Mouse (Mus musculus): Measurements from ENCODE around the gene Sdsl. TPM values are rescaled to one million over a fixed set of nuclear protein-coding genes. Genes with fewer than 3 reads are reported as not detected.

The Sdsl gene
- polyA plus RNA-seq, 1 experiment from 2014 or later = 8.2 TPM

DNA sequence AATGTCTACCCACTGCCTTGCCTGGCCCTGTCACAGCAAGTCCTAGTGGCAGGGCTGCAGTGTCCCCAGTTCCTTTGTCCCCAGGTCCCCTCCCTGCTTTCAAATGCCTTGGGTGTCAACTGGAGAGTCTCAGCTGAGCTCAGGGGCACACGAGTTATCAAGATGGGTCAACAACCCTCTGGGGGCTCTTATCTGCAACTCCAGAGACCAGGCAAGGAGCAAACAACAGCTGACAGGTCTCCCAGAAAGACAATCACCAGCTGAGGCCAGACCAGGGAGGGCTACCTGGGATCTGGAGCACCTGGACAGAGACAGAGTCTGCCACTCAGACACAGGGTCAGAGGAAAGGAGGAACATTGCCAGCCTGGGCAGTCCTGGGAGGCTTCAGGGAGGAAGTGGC is 16.4 kb downstream of the Sdsl start:
- H3K27me3 ChIP-seq (ENCODE audit: control insufficient read depth, insufficient read depth, low read depth, low read length) = peaks cover 13% of the 10 kb centered on the region
- ATAC-seq (ENCODE audit: low read depth) = no peak

DNA sequence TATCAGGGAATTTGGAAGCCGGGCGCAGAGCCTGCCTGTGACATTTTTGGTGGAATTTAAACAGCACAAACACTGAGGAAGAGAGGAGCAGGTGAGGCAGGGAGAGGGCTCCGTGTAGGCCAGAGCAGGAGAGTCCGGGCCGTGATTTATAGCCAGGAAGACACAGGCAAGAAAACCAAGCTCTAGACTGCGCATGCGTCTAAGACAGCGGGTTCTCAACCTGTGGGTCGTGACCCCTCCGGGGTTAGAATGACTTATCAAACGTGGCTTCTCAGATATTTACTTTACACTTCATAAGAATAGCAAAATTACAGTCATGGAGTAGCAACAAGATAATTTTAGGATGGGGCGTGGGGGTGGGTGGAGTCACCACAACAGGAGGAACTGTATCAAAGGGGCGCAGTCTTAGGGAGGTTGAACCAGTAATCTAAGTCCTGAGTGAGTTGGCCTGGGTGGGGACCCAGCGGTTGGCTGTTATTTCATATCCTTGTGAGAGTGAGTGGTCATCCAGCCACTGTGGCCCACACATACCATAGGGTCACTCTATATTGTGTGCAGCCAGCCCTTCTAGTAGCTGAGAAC is 17.8 kb downstream of the Sdsl start:
- Histone ChIP-seq H3K9ac (ENCODE audit: low read depth, low read length) (no peak overlapping the region), H3K9me3 (replicated peaks; ENCODE audit: control insufficient read depth, low read length) (no peaks in the 10 kb centered on the region), H3K4me2 (ENCODE audit: low read depth, low read length) (no peak overlapping the region), H3K4me3 (ENCODE audit: low read depth, low read length) (no peak overlapping the region), H3K4me1 (ENCODE audit: control insufficient read depth, low read depth, low read length) (no peaks in the 10 kb centered on the region), H3K27ac (ENCODE audit: low read length) (no peak overlapping the region), H3K36me3 (ENCODE audit: control insufficient read depth, insufficient read depth) (no peaks in the 10 kb centered on the region), H3K27me3 (ENCODE audit: control insufficient read depth, insufficient read depth, low read depth, low read length) (peaks cover 12% of the 10 kb centered on the region)
- ATAC-seq (ENCODE audit: low read depth) = no peak
- 42% methylated on average over 14 of the region's 14 CpGs for WGBS (ENCODE audit: insufficient replicate concordance)

More for the DNA sequence above, 16.4 kb downstream of the Sdsl start:
- Histone ChIP-seq H3K27ac (ENCODE audit: low read length) (no peak overlapping the region), H3K9ac (ENCODE audit: low read depth, low read length) (no peak overlapping the region), H3K4me3 (ENCODE audit: low read depth, low read length) (no peak overlapping the region), H3K4me1 (ENCODE audit: control insufficient read depth, low read depth, low read length) (no peaks in the 10 kb centered on the region), H3K9me3 (replicated peaks; ENCODE audit: control insufficient read depth, low read length) (no peaks in the 10 kb centered on the region), H3K36me3 (ENCODE audit: control insufficient read depth, insufficient read depth) (no peaks in the 10 kb centered on the region), H3K4me2 (ENCODE audit: low read depth, low read length) (no peak overlapping the region)
- WGBS (ENCODE audit: insufficient replicate concordance) = 3% methylated on average over 1 of the region's 1 CpGs

DNA sequence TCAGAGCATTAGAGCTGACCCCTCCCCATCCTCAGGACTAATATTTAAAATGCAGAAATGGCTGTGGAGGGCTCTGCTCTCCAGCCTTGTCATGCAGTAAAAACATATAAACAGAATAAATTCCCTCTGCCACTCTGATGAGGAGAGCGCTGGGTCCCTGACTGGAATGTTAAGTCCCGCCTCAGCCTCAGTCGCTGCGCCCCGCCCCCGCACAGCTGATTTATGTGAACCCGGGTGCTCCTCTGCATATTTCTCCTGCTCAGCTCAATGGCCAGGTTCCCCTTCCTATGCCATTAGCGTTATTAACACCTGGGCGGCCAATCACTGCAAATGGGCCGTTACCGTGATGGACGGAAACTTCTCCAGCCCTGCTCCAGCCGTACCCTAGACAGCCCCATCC is 25.3 kb downstream of the Sdsl start:
- H3K4me3 ChIP-seq (ENCODE audit: low read depth, low read length) = no peak overlapping the region
- no peak for ATAC-seq (ENCODE audit: low read depth)
- H3K27ac ChIP-seq (ENCODE audit: low read length) = no peak overlapping the region
- WGBS (ENCODE audit: insufficient replicate concordance) = 32% methylated on average over 13 of the region's 13 CpGs
- no peaks in the 10 kb centered on the region for H3K36me3 ChIP-seq (ENCODE audit: control insufficient read depth, insufficient read depth)
- H3K27me3 ChIP-seq (ENCODE audit: control insufficient read depth, insufficient read depth, low read depth, low read length) = peaks cover 16% of the 10 kb centered on the region
- no peaks in the 10 kb centered on the region for H3K4me1 ChIP-seq (ENCODE audit: control insufficient read depth, low read depth, low read length)
- H3K4me2 ChIP-seq (ENCODE audit: low read depth, low read length) = no peak overlapping the region
- H3K9me3 ChIP-seq (replicated peaks; ENCODE audit: control insufficient read depth, low read length) = no peaks in the 10 kb centered on the region
- no peak overlapping the region for H3K9ac ChIP-seq (ENCODE audit: low read depth, low read length)

DNA sequence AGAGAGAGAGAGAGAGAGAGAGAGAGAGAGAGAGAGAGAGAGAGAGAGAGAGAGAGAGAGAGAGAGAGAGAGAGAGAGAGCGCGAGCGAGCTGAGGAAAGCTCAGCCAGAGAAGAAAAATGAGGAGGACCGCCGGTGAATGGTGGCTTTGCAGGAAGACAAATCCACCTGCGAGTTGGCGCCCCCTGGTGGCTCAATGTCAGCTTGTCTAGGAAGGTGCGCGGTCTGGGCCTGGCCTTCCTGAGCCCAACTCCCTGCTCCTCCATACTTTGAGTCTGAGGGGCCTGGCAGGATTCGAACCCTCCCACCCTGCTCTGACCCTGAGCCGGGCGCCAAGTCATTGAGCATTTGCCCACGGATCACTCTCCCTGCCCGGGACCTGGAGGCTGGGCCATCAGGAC is 31.9 kb downstream of the Sdsl start:
- H3K4me3 ChIP-seq (ENCODE audit: low read depth, low read length) = no peak overlapping the region
- ATAC-seq (ENCODE audit: low read depth) = no peak
- 5% methylated on average over 14 of the region's 14 CpGs for WGBS (ENCODE audit: insufficient replicate concordance)

DNA sequence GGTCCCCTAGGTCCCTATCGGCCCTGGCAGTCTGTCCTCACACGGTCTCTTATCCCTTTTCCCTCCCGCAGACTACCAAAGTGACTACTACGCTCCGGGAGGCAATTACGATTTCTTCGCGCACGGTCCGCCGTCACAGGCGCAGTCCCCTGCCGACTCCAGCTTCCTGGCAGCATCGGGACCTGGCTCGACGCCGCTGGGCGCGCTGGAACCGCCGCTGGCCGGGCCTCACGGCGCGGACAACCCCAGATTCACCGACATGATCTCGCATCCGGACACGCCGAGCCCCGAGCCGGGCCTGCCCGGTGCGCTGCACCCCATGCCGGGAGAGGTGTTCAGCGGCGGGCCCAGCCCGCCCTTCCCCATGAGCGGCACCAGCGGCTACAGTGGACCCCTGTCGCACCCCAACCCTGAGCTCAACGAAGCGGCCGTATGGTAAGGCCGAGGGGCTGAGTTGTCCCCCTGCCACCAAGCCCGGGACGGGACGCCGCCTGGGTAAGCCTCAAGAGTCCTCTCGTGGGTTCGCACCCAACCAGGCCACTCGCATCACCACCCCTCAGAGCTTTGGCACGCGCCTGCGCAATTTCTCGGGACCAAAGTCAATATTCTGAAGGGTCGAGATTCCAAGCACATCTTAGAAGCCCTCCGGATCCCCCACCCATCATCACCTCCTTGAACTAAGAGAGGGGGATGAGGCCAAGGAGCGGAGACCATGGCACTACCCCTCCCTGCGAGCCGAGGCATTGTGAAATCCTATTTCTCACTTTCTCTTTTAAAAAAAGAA is 32.5 kb downstream of the Sdsl start:
- H3K4me1 ChIP-seq (ENCODE audit: control insufficient read depth, low read depth, low read length) = no peaks in the 10 kb centered on the region; the same call in 1 of the 2 replicates
- peak overlapping the region; percentile 27; the same call in 1 of the 2 replicates for H3K4me2 ChIP-seq (ENCODE audit: low read depth, low read length)
- no peak overlapping the region for H3K27ac ChIP-seq (ENCODE audit: low read length)
- WGBS (ENCODE audit: insufficient replicate concordance) = 2% methylated on average over 61 of the region's 61 CpGs
- H3K4me3 ChIP-seq (ENCODE audit: low read depth, low read length) = no peak overlapping the region
- H3K9me3 ChIP-seq (replicated peaks; ENCODE audit: control insufficient read depth, low read length) = no peaks in the 10 kb centered on the region
- no peak for ATAC-seq (ENCODE audit: low read depth)
- H3K27me3 ChIP-seq (ENCODE audit: control insufficient read depth, insufficient read depth, low read depth, low read length) = peaks cover 67% of the 10 kb centered on the region
- no peak overlapping the region for H3K9ac ChIP-seq (ENCODE audit: low read depth, low read length)
- H3K36me3 ChIP-seq (ENCODE audit: control insufficient read depth, insufficient read depth) = no peaks in the 10 kb centered on the region

More for the DNA sequence above, 31.9 kb downstream of the Sdsl start:
- Histone ChIP-seq H3K9me3 (replicated peaks; ENCODE audit: control insufficient read depth, low read length) (no peaks in the 10 kb centered on the region), H3K27me3 (ENCODE audit: control insufficient read depth, insufficient read depth, low read depth, low read length) (peaks cover 65% of the 10 kb centered on the region), H3K36me3 (ENCODE audit: control insufficient read depth, insufficient read depth) (no peaks in the 10 kb centered on the region), H3K9ac (ENCODE audit: low read depth, low read length) (no peak overlapping the region), H3K4me2 (ENCODE audit: low read depth, low read length) (peak overlapping the region; percentile 27; the same call in 1 of the 2 replicates), H3K27ac (ENCODE audit: low read length) (no peak overlapping the region), H3K4me1 (ENCODE audit: control insufficient read depth, low read depth, low read length) (no peaks in the 10 kb centered on the region; the same call in 1 of the 2 replicates)

DNA sequence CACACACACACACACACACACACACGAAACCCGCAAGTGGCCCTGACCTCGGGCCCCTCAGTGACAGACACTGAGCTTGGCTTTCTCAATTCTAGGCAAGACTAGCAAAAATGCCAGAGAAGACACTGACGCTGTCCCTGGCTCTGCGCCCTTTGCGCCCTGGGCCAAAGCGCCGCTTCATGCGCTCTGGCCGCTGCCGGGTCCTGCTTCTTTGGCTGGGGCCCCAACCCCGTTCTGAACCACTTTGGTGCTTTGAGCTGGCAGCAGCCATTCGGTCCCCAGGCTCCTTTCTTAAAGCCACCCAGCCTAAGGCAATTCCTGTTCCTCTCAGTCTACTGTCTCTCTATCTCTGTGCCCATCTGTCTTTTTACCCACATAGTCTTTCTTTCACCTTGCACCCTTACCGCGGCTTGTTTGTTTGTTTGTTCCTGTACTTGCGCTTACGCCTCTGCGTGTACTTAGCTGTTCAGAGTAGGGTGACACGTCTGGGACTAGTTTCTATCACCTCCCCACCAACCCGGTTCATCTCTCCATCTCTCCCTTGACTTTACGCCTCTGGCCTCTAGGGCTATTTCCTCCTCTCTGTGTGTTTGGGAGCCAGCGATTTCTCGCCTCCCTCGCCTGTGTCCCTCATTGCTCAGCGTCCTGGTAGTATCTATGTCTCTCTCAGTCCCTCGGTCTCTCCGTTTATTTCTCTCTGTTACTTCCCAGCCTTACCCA is 33.5 kb downstream of the Sdsl start:
- 2% methylated on average over 27 of the region's 27 CpGs for WGBS (ENCODE audit: insufficient replicate concordance)
- ATAC-seq (ENCODE audit: low read depth) = no peak
- no peak overlapping the region for H3K27ac ChIP-seq (ENCODE audit: low read length)
- no peak overlapping the region for H3K4me2 ChIP-seq (ENCODE audit: low read depth, low read length)
- H3K9ac ChIP-seq (ENCODE audit: low read depth, low read length) = no peak overlapping the region
- peaks cover 71% of the 10 kb centered on the region for H3K27me3 ChIP-seq (ENCODE audit: control insufficient read depth, insufficient read depth, low read depth, low read length)
- no peak overlapping the region for H3K4me3 ChIP-seq (ENCODE audit: low read depth, low read length)
- H3K9me3 ChIP-seq (replicated peaks; ENCODE audit: control insufficient read depth, low read length) = no peaks in the 10 kb centered on the region
- H3K36me3 ChIP-seq (ENCODE audit: control insufficient read depth, insufficient read depth) = no peaks in the 10 kb centered on the region
- H3K4me1 ChIP-seq (ENCODE audit: control insufficient read depth, low read depth, low read length) = no peaks in the 10 kb centered on the region; the same call in 1 of the 2 replicates

DNA sequence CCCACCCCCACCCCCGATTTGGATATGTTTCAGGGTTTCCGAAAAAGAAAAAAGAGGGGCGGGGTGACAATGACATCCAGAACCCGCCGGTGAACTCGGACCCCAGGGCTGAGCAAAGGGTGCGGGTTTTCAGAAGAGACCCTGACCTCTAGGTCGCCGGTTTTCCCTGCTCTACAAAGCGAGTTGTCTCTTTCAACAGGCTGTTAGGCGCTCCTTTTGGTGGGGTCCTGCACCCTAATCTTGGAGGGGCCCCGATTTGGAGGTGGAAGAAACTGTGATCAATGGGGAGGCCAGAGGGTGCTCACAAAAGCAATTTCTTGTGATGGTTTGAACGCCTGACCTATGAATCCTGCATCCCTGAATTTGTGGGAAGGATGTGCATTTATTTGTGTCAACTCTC is 34.1 kb downstream of the Sdsl start:
- H3K9ac ChIP-seq (ENCODE audit: low read depth, low read length) = no peak overlapping the region
- H3K4me2 ChIP-seq (ENCODE audit: low read depth, low read length) = no peak overlapping the region
- WGBS (ENCODE audit: insufficient replicate concordance) = 2% methylated on average over 13 of the region's 13 CpGs
- peaks cover 78% of the 10 kb centered on the region for H3K27me3 ChIP-seq (ENCODE audit: control insufficient read depth, insufficient read depth, low read depth, low read length)
- no peaks in the 10 kb centered on the region for H3K36me3 ChIP-seq (ENCODE audit: control insufficient read depth, insufficient read depth)
- no peak overlapping the region for H3K4me3 ChIP-seq (ENCODE audit: low read depth, low read length)
- no peaks in the 10 kb centered on the region for H3K9me3 ChIP-seq (replicated peaks; ENCODE audit: control insufficient read depth, low read length)
- no peak overlapping the region for H3K27ac ChIP-seq (ENCODE audit: low read length)
- no peak for ATAC-seq (ENCODE audit: low read depth)
- no peaks in the 10 kb centered on the region; the same call in 1 of the 2 replicates for H3K4me1 ChIP-seq (ENCODE audit: control insufficient read depth, low read depth, low read length)

DNA sequence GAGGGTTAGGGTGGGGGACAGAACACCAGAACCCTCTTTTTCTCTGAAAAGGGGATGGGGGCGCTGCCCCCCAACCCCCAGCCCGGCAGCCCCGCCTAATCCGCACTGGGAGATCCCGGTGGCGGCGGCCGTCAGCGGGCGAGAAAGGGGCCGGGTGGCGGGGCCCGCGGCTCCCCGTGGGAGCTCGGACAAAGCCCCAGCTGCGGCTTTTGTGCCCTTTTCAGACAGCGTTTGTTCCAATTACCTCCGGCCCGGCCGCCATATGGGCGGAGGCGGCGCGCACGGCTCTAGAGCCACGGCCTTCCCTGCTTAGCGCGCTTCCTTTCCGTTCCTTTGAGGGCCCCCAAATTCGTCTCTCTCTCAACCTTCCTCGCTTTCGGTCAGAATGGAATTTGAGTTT is 34.6 kb downstream of the Sdsl start:
- no peak for ATAC-seq (ENCODE audit: low read depth)
- no peak overlapping the region for H3K4me2 ChIP-seq (ENCODE audit: low read depth, low read length)
- no peaks in the 10 kb centered on the region for H3K36me3 ChIP-seq (ENCODE audit: control insufficient read depth, insufficient read depth)
- no peaks in the 10 kb centered on the region for H3K9me3 ChIP-seq (replicated peaks; ENCODE audit: control insufficient read depth, low read length)
- WGBS (ENCODE audit: insufficient replicate concordance) = under 1% methylated on average over 33 of the region's 33 CpGs
- H3K4me1 ChIP-seq (ENCODE audit: control insufficient read depth, low read depth, low read length) = no peaks in the 10 kb centered on the region; the same call in 1 of the 2 replicates
- H3K27me3 ChIP-seq (ENCODE audit: control insufficient read depth, insufficient read depth, low read depth, low read length) = peaks cover 80% of the 10 kb centered on the region
- H3K9ac ChIP-seq (ENCODE audit: low read depth, low read length) = no peak overlapping the region
- no peak overlapping the region for H3K27ac ChIP-seq (ENCODE audit: low read length)
- H3K4me3 ChIP-seq (ENCODE audit: low read depth, low read length) = no peak overlapping the region

DNA sequence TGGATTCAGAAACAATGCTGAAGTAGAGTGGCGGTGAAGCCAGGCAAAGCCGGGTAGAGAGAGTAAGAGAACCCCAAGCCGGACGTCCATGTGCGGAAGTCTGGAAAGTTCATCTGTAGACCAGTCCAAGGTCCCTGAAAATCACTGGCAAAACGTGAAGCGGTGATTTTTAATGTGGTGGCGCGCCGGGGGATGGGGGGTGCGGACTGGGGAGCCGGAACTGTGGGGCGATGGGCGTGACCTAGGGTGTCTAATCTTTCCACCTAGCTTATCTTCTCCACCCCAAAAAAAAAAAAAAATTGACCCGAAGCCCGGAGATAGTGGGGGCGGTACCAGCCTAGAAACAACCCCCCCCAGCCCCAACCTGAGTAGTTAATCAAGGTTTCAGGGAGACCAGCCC is 35.1 kb downstream of the Sdsl start:
- no peak overlapping the region for H3K4me2 ChIP-seq (ENCODE audit: low read depth, low read length)
- 2% methylated on average over 17 of the region's 17 CpGs for WGBS (ENCODE audit: insufficient replicate concordance)
- H3K27me3 ChIP-seq (ENCODE audit: control insufficient read depth, insufficient read depth, low read depth, low read length) = peaks cover 85% of the 10 kb centered on the region
- H3K4me1 ChIP-seq (ENCODE audit: control insufficient read depth, low read depth, low read length) = no peaks in the 10 kb centered on the region; the same call in 1 of the 2 replicates
- no peak overlapping the region for H3K27ac ChIP-seq (ENCODE audit: low read length)
- H3K4me3 ChIP-seq (ENCODE audit: low read depth, low read length) = no peak overlapping the region
- no peak overlapping the region for H3K9ac ChIP-seq (ENCODE audit: low read depth, low read length)
- H3K9me3 ChIP-seq (replicated peaks; ENCODE audit: control insufficient read depth, low read length) = no peaks in the 10 kb centered on the region
- ATAC-seq (ENCODE audit: low read depth) = no peak
- no peaks in the 10 kb centered on the region for H3K36me3 ChIP-seq (ENCODE audit: control insufficient read depth, insufficient read depth)
